Mouse (Mus musculus): ENCODE measurements around the gene Syf2. TPM values are rescaled to one million over a fixed set of nuclear protein-coding genes. Genes with fewer than 3 reads are reported as not detected.

Syf2 gene
- polyA plus RNA-seq (2014; fragmentation: Illumina TruSeq; extraction: RNeasy Lipid Tissue Mini Kit (QIAGEN cat#74804); ENCODE audit: low read depth, low replicate concordance): 40.6 TPM

DNA sequence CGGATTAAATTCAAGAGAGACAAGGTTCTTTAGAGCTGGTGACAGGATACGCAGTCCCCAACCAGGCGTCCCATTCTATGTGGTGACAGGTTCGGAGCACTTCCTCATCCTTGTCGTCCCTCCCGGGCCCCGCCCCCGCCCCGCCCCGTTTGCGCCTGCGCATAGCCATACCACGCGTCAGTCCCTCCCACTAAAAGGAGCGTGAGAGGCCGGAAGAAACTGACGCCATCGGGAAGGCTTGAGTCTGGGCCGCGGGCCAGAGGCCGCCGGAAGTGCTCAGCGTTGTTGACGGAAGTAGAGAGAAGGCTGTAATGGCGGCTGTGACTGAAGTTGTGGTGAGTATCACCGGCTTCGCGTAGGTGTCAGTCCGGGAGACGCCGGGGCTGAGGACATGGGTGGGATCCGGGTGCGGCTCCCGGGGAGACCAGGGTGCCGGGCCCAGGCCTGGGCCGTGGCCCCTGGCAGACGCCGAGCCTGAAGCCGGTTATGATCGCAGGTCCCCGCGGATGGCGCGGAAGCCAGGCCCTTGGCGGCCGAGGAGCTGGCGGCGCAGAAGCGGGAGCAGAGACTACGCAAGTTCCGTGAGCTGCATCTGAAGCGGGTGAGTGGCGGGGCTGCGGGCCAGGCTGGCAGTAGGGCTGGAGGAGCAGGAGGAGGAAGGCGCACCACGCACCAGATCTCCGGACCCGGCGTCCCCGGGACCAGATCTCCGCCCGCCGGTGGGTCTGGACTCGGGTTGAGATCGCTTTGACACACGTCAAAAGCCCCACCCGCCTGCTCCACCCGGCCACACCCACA is at the start of gene Syf2:
Gene Syf2, plus strand, starts transcription at position 215 of the 798 bp plus-strand sequence.

DNA sequence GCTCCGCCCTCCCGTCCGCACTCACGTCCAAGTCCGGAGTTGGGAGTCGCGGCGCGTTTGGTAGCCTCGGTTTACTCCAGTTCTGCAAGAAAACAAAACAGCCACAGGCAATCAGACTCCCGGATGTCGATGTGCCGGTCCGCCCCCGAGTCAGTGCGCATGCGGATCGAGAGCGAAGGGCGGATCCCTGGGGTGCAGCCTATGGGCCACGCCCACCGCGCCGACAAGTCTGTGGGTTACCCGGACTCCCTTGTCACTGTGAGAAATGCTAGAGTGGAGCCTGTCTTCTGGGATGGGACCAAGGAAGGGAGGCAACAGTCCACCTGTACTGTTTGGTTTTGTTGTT is 15.9 kb upstream of the Syf2 start, which contains the start of gene Tmem50a:
Gene Tmem50a, minus strand, starts transcription at position 161 of the 346 bp plus-strand sequence.

DNA sequence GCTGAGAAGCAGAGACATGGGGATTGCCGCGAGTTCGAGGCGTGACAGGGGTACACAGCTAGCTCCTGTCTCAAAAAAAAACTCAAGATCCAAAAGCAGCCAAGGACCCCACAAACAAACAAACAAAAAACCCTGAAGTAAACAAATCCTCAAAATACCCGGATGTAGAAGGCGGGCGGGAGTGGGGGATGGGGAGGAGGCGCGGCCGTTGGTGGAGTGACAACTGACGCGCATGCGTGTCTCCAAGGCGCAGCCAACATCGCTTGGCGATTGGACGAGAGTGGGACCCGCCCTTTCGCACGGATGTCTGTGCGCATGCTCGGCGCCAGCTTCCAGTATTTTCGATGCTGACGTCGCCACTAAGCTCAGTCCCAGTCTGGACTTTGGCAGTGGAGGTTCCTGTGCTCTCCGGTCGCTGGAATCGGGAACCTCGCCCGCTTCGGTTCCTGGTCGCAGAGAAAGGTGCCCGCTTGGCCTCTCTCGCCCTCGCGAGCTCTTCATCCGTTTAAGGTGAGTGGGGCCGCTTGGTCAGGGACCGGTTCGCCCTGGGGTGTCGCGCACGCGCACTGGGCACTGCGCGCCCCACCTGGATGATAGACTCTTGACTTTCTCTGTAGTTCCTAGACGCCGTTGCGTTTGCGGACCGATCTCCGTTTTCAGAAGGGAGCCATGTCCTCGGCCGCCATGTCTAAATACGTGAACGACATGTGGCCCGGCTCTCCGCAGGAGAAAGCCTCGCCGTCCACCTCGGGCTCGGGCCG is 7.3 kb upstream of the Syf2 start, which contains the start of gene Rsrp1:
Gene Rsrp1, plus strand, starts transcription at position 335 of the 761 bp plus-strand sequence.

Other genes starting within 250 kb of the Syf2 start
- 0.70 TPM for gene Man1c1, start 226.6 kb upstream of the Syf2 start, polyA plus RNA-seq (2014; fragmentation: Illumina TruSeq; extraction: RNeasy Lipid Tissue Mini Kit (QIAGEN cat#74804); ENCODE audit: low read depth, low replicate concordance)
- 0.13 TPM for gene Ldlrap1, start 162.9 kb upstream of the Syf2 start, polyA plus RNA-seq (2014; fragmentation: Illumina TruSeq; extraction: RNeasy Lipid Tissue Mini Kit (QIAGEN cat#74804); ENCODE audit: low read depth, low replicate concordance)
- 47.7 TPM for gene Maco1, start 77.6 kb upstream of the Syf2 start, polyA plus RNA-seq (2014; fragmentation: Illumina TruSeq; extraction: RNeasy Lipid Tissue Mini Kit (QIAGEN cat#74804); ENCODE audit: low read depth, low replicate concordance)
- gene Rhd, start 66.4 kb upstream of the Syf2 start, polyA plus RNA-seq (2014; fragmentation: Illumina TruSeq; extraction: RNeasy Lipid Tissue Mini Kit (QIAGEN cat#74804); ENCODE audit: low read depth, low replicate concordance): not detected
- 8.2 TPM for gene Tmem50a, start 15.9 kb upstream of the Syf2 start, polyA plus RNA-seq (2014; fragmentation: Illumina TruSeq; extraction: RNeasy Lipid Tissue Mini Kit (QIAGEN cat#74804); ENCODE audit: low read depth, low replicate concordance)
- 300 TPM for gene Rsrp1, start 7.3 kb upstream of the Syf2 start, polyA plus RNA-seq (2014; fragmentation: Illumina TruSeq; extraction: RNeasy Lipid Tissue Mini Kit (QIAGEN cat#74804); ENCODE audit: low read depth, low replicate concordance)
- gene Runx3, start 189.8 kb downstream of the Syf2 start, polyA plus RNA-seq (2014; fragmentation: Illumina TruSeq; extraction: RNeasy Lipid Tissue Mini Kit (QIAGEN cat#74804); ENCODE audit: low read depth, low replicate concordance): 2.5 TPM